19 mouse cellular contexts compared by ENCODE assay signal in genomic region chr9:41222346-41223015, GRCm38 (mm10).
"Had no signal": no experiment of that assay in that cellular context is flagged by ENCODE, and none has a peak within 500 bp of the region (broad histone marks: within the 10 kb centered on the region; RNA-seq: fewer than 3 reads in every experiment).

No protein-coding gene starts in this region.

- H3K27me3 ChIP-seq: limb, embryonic 15.5 days; midbrain, embryonic 12.5 days; neural tube, embryonic 13.5 days; stomach, embryonic 15.5 days had no signal

- H3K9ac ChIP-seq: limb, embryonic 15.5 days; liver, embryonic 12.5 days; lung, embryonic 14.5 days; midbrain, embryonic 12.5 days; neural tube, embryonic 13.5 days; stomach, embryonic 15.5 days had no signal

- H3K4me2 ChIP-seq: limb, embryonic 15.5 days; liver, embryonic 12.5 days; lung, embryonic 14.5 days; midbrain, embryonic 12.5 days; neural tube, embryonic 13.5 days had no signal

- ATAC-seq: liver, embryonic 12.5 days; midbrain, embryonic 16.5 days had no signal

- H3K4me1 ChIP-seq: limb, embryonic 15.5 days; liver, embryonic 12.5 days; neural tube, embryonic 13.5 days; stomach, embryonic 15.5 days had no signal

- DNase-seq: kidney, adult 11 months; kidney, adult 9 months; kidney, postnatal 36 days; layer of hippocampus, adult 9-11 months; layer of hippocampus, postnatal 36 days; lung, embryonic 14.5 days; lung, postnatal 14 days; right cerebral cortex, postnatal 4 days; spleen, adult 18-20 months; thymus, postnatal 36 days had no signal

- H3K27ac ChIP-seq: kidney, postnatal 0 days; limb, embryonic 15.5 days; liver, embryonic 12.5 days; macrophage; midbrain, embryonic 12.5 days; neural tube, embryonic 13.5 days; stomach, embryonic 15.5 days had no signal

- H3K36me3 ChIP-seq: limb, embryonic 15.5 days; liver, embryonic 12.5 days; midbrain, embryonic 12.5 days; neural tube, embryonic 13.5 days; stomach, embryonic 15.5 days had no signal

- H3K4me3 ChIP-seq: limb, embryonic 15.5 days; liver, embryonic 12.5 days; midbrain, embryonic 12.5 days; myocyte; neural tube, embryonic 13.5 days; stomach, embryonic 15.5 days had no signal

- H3K9me3 ChIP-seq: limb, embryonic 15.5 days; liver, embryonic 12.5 days; midbrain, embryonic 12.5 days; neural tube, embryonic 13.5 days; stomach, embryonic 15.5 days had no signal
